Mouse (Mus musculus): ENCODE results near the gene Pdcd10.

- TF ChIP-seq NANOG (IDR thresholded peaks at IDR 0.05; ENCODE audit: borderline replicate concordance, low read length), result no peak
- TF ChIP-seq CTCF (conservative IDR thresholded peaks at IDR 0.05; ENCODE audit: low read length), result no peak
- TF ChIP-seq POU5F1 (IDR thresholded peaks at IDR 0.05; ENCODE audit: borderline replicate concordance, low read length), result no peak
Measured at GRCm38 (mm10) chr3:75556121-75556694, 448 bp downstream of the Pdcd10 start.

Measured in E14TG2a.4 (cell line).